Mouse (Mus musculus): ENCODE measurements around the gene Ptger3.

Ptger3 gene

DNA sequence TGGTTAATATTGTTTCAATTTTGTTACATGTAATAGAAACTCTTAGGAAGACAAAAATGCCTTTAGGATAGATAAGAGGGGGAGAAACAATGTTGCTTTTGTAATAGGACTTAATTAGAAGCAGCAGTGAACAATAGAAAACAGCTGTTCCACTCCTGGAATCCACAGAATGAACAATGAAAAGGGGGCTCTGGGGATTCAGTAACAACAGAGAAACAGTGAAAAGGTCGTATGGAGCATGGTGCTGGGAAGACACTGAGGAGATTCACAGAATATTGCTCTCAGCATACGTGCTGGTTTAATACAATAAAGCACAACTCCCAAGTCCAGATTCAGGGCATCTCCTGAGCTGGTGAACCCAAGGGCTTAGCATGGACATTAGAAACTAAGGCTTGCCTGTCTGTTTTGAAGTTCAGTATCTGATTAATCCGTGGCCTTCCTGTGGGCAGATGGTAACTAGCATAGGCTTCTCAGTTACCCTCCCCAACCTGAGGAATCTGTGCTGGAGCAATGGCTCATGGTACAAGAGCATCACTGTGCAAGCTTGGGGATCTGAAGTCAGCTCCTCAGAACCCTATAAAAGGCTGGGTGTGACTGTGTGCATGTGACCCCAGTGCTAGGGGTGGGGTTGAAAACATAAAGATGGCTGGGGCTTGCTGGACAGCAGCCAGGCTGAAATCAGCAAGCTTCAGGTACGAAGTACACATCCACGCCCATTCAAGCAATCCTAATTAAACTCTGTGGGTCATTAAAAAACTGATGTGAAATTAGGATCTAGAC, 16.1 kb downstream of the Ptger3 start:
- DNase-seq = no peak

DNA sequence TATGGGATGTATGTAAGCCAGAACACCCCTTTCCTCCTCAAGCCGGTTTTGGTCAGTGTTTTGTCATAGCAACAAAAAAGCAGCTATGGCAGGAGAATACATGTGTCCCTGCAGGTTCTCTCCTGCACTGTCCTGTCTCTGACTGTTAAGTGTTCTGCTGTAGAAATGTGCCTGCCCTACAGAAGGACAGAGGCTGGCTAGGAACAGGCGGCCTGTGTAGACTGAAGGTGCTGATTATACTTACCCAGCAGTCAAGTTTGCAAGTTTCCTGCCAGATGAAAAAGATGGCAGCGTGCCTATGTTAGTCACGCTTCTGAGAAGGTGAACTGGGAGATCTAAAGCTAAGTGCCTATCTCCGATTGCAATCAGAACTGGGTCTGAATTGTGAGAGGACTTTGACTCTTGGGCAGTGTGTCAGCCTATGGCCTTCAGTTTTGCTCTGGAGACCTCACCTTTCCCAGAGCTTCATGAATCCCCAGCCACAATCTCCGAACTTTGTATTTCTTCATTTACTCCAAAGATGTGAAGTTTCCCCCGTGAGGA, 31.2 kb downstream of the Ptger3 start:
- DNase-seq = no peak

DNA sequence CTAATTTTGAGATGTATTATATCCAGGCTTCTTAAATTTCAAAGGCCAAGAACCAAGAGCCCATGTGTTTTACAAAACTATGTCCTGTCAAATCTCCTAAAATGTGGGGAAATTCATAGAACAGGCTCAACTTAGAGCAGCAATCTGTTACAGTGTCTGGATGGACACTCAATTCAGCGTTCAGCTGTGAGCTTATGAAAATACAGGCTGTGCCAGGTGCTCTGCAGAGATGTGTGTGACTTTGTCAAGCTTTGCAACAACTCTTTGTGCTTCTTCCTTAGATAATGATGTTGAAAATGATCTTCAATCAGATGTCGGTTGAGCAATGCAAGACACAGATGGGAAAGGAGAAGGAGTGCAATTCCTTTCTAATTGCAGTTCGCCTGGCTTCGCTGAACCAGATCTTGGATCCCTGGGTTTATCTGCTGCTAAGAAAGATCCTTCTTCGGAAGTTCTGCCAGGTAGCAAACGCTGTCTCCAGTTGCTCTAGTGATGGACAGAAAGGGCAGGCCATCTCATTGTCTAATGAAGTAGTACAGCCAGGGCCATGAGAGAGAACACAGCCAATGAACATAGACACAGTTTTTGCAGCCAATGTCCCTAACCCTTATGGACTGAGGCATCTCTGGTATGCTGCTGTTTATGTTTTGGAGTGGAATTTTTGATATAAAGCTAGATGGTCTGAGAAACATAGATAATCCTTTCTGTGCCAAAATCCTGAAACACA, 38.2 kb downstream of the Ptger3 start:
- no peak for DNase-seq

DNA sequence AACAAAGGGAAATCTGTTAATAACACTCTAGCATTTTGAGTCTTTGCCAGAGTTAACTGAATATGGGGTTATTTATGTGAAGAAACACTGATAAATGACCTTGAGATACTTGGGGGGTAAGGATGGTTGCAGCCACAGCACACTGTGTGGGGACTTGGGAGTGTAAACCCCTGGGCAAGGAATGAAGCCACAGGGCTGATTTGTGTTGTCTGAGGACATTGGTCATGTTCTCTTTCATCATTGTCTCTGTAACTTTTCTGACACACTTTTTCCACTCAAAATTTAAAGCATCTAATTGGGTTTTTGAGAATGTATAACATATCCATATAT, 38.7 kb downstream of the Ptger3 start:
- no peak for DNase-seq

DNA sequence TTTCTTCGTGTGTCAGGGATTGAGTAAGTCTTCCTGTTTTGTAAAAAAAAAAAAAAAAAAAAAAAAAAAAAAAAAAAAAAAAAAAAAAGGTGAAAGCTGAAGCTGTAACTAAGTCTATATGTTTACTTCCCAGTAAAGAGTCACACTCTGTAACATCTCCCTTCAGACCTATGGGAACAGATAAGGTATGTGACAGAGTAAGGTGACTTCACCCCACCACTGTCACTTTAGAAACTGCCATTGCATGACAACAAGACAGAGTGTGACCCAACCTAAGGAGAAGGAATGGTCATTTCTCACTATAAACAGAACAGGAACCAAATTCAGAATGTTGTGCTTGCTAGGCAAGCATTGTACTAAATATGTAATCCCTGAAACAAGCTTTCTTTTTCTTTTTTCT, 46.9 kb downstream of the Ptger3 start:
- no peak for DNase-seq

DNA sequence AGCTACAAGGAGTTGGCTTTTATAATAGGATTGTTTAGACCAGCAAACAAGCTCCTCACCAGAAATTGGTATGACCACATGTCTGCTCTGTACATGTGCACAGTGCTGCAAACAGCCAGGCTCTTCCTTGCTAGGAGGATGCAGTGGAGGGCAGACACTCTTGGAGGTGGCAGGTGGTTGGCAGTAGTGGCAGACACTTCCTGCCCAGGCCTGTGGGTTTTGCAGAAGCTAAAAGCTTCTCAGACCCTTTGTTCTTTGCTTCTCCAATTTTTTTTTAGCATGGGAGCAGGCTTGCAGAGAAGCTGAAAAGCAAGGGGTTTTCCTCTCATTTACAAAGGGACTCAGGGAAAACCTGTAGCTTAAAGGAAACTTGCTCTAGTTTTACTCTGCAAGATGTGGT, 50.3 kb downstream of the Ptger3 start:
- no peak for DNase-seq

DNA sequence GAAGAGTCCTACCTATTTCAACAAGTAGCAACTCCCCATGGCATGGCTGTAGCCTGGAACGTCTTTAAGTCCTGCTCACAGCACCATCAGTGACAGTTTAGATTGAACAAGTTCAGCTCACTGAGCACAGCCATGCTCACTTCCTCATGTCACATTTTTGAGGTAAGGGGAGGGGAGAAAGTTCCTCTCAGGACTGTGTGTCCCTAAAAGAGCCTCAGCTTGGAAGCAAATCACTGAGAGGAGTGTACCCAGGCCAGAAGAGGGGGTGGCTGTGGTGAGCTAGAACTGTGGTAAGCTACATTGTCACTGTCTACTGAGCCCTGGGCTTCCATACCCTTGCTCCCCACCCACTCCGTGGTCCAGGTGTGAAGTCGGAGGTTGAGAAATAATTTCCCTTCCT, 60.7 kb downstream of the Ptger3 start:
- no peak for DNase-seq

DNA sequence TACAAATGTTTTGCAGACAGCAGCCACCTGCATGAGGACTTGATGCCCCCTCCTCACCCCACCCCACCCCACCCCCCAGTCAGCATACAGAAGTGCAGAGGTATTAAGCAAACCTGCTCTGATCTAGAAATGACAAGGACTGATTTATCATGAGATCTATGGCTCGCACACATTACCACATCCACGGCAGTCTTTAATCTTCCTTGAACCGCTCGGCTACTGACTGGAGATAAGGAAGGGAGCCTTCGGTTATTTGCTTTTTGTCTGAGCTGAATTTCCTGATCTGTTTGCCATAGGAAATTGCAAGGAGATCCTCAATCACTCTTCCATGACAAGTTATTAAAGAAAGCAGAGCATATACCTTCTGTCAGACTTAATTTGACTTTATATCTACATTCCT, 64.0 kb downstream of the Ptger3 start:
- no peak for DNase-seq

DNA sequence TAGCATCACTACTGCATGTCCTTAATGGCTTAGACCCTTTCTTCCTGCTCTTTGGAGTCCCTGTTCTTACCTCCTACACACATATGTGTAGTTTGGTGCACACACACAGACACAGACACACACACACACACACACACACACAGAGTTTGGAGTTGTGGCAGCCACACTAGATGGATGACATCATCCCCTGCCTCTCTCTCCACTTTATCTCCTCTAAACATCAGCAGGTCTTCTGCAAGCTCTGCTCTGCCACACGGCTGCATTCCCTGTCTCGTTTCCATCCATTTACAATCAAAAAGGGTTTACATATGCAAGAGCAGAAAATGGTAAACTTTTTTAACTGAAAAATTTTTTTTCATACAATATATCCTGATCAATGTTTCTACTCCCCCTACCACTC, 64.7 kb downstream of the Ptger3 start:
- no peak for DNase-seq

DNA sequence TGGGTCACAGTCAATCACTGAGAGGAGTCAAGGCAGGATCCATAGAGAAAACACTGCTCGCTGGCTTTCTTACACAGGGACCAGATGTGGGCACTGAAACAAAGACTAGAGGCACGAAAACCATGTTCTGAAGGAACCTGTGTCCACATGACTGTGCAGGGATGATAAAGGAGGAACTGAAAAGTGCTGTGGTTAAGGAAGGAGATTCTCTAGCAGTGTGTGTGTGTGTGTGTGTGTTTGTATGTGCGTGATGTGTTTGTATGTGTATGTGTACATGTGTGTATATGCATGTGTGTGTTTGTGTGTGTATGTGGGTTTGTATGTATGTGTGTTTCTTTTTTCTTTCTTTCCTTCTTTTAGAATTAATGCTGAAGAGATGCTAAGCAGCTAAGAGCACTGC, 67.7 kb downstream of the Ptger3 start:
- DNase-seq = no peak

DNA sequence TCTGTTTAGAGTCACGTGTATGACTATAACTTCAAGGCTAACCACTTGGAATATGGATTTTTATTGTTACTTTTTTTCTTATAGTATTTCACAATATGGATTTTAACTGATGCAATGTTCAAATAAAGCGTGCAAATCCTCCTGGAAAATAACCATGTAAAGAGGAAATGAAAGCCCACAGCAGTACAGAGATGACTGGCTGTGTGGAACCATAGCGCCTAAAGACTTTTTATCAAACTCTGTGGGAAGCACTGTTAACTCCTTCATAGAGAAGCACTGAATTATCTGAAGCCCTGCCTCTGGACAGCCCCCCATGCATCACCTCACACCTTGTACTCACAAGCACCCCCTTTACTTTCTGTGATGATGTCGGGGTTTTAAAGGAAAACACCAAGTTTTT, 69.0 kb downstream of the Ptger3 start:
- no peak for DNase-seq

DNA sequence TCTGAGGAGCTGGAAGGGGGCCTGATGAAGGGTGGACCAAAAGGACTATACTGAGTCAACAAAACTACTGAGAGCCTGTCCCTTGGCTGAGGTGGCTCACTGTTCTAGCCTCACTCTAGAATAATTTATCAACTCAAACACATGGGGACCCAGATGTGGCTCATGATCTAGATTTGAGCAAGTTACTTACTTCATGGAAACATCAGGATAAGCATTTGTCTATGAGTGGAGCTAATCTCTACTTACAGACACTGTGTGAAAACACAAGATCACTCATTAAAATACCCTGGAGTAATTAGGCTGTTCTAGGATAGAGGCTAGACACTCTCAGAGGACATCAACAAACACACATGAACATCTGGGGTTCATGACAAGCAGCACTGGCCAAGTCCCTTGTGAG, 70.2 kb downstream of the Ptger3 start:
- DNase-seq = no peak

DNA sequence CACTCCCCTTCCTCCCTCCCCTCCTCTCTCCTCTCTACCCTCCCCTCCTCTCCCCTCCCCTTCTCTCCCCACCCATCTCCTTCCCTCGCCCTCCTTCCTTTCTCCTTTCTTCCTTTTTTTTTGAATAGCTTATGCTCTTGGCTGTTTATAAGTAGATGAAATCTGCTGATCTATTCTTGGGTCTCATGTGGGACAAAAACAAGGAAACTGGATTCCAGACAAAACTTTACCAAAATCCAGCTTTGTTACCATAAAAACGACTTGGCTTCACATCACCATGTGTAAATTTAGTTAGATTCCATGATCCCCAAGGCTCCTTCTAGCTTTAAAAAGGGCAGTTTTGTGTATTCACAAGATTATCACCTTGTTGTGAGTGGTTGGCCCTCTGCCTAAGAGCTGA, 70.6 kb downstream of the Ptger3 start:
- no peak for DNase-seq

DNA sequence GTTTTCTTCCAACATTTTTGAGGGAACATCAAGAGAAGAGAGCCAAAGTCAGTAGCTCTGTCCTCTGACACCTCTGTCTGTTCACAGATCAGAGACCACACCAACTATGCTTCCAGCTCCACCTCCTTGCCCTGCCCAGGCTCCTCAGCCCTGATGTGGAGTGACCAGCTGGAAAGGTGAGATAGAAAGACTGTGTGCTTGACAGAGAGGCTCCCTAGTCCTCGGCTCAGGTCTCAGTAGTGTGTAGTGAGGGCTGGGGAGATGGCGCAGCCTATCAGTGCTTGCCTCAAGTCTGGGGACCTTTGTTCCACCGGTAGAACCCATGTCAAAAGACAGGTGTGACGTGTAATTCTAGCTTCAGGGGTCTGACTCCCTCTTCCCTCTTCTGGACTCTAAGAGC, 74.9 kb downstream of the Ptger3 start:
- DNase-seq = no peak

DNA sequence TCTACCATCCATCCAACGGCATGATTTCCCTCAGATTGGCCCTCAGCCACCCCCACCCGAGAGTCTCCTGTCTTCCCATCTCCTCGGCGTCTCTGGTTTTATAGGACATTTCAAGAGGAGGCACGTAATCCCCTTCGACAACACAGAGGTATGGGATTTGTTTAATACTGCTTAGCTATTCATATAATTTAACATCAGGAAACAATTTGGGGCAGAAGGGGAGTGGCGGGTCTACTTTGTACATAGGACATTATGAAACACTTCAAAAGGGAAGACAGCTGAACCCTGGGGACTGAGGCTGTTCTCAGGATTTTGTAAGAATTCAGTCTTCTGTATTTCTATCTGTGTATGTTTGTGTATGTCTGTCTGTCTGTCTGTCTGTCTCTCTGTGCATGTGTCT, 94.9 kb downstream of the Ptger3 start:
- no peak for DNase-seq

DNA sequence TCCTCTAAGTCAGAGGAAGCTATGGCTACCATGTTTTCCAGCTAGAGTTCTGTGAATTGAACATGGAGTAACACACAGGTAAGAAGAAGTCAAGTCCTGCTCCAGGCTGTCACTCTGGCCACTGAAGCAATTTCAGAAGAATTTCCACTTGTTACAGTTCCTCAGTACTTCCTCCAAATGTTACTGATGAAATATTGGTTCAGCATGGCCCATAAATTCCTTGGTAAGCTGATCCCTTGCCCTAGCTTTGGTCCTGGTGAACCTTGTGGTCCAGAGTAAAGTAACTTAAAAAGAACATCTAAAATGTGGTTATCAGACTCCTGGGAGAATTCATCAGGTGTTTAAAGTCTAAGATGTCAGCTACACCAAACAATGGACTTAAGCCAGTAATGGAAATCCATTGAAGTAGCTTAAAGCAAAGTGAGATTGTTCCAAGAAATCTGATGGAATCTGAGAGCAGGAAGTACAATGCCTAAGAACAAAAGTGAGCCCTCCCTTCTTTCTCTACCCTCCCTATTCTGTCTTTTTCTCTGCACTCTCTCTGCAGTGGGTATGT, 97.9 kb downstream of the Ptger3 start:
- DNase-seq = no peak

DNA sequence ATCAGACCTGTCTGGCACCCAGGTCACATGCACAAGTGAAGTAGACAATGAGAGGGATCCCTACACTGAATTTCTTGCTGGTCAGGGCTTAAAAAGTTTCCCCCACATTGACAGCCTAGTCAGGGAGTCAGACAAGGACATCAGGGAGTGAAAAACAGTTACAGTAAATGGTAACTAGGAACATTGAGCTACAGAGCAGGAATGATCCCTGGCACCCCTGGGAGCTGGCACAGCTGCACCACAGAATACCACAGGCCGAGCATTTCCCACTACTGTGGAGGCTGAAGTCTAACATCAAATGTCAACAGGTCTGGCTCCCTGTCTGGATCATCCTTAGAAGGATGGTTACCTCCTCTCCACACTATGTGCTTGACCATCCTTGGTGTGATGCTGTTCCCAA, 98.8 kb downstream of the Ptger3 start:
- DNase-seq = no peak

DNA sequence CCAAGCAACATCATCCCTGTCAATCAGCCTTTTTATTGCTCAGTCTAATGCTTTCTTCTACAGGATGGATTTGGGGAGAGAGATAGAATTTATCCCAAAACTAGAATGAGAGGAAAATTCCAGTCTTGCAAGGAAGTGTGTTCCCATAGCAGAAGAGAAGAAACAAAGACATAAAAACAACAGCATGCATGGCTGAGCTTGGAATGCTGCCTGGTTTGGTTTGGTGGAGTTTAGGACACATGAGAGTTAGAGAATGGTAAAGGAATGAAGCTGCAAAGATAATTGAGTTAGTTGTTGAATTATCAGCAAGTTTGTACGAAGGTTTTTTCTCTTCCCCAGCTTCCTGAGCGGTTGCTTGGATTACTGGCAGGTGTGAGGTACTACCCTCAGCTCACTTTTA, 99.5 kb downstream of the Ptger3 start:
- DNase-seq = no peak

DNA sequence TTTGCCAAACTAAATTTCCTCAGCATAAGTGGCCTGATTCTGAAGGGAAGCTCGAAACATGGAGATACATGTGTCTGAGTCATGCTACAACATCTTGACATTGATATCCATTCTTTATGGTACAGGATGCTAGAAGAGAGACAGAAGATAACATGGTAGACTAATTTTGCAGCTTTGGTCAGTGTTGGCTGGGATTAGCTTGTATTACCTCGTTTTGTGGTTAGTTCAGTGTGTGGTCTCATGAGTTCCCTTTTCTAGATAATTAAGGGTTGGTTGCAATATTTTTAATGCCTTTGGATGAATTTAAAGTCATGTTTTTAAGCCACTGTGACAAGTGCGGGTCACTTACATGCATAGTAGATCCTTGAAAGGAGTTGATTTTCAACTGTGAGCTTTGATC, 119.4 kb downstream of the Ptger3 start:
- DNase-seq = no peak

DNA sequence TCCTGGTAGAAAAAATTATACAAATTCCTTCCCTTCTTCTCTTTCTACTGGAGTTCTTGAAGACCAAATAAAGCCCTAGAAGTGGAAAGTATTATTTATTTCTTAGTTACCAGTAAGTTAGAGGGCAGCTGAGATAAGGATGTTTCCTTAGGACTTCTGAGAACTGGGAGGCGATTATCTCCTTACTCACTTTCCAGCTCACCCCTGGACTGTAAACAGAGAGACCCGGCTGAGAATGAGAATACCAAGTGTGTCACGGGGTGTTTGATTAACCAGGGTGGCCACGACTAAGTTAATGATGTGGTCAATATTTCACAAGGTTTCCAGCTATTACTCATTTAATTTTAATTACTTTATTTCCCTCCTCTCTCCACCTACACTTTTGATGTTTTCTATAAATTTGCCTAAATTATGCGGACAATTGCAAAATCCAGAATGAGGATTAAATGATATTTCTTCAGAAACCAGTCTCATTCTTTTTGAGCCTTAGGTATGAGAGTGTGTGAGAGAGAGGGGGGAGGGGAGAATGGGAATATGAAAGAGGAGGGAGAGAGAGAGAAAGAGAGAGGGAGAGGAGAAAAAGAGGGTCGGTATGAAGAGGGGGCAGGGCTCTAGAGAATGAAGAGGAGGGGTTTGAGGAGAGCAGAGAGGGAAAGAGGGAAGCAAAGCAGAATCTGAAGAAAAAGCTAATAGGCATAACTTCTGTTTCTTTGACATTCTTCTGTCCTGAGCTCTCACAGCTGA, 121.9 kb downstream of the Ptger3 start:
- no peak for DNase-seq
